Mouse (Mus musculus): ENCODE results near the gene Akap3. TPM values are rescaled to one million over a fixed set of nuclear protein-coding genes. Genes with fewer than 3 reads are reported as not detected.

The Akap3 gene
- total RNA-seq (2021) = under 1 TPM; 0.12 to 0.30 TPM

DNA sequence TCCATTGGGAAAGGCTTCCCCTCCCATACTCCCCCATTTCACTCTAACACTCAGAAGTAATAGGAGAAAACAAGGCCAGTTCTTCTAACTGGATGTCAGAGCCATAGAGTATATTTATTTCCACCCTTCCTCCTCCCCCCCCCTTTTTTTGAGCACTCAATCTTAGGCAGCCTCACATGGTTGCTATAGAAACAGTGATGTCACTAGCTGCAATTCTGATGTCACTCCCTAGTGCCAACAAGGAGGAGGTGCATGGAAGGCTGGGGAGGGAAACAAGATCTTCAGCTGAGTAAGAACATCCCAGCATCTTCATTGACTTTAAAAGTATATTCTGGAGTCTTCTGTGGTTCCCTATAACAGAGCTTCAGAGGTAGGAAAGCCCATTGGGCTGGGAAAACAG is at the start of gene Akap3:
Akap3 (plus strand) TSS at position 218 of the 400 bp plus-strand sequence.
- no peak for DNase-seq
- intact Hi-C loops (cut with DNase I) = no loop called here

DNA sequence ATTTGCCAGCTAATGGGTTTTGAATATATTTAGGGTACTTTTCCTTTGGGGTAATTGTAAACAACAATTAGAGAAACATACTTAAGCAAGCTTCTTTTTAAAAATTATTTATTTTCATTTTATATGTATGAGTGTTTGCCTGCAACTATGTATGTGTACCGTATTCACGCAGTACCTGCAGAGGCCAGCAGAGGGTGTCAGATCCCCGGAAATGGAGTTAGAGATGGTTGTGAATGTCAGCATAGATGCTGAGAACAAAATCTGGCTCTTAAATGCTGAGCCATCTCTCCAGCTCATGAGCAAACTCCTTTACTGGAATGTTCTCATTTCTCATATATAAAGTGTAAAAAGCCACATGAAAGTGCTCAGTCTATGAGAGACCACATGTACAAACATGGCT is 46.1 kb upstream of the Akap3 start:
- intact Hi-C loops (cut with DNase I) = no loop called here
- DNase-seq = no peak

DNA sequence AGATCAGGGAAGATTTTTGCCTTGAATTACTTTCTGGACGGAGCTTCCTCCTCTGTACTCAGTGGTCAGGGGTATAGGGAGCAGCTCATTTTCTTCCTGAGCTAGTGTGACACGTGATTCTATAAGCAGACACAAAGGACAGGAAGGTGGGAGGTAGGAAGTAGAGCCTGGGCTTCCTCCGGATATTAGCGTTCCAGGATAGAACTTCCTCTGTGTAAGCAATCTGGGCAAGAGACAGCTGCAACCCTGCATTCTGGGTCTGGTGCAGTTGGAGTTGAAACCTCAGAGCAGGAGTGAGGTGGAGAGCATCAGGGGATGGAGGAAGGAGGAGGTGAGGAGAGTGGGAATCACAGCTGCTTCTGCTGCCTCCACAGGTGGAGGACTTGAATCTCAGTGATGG is 44.8 kb upstream of the Akap3 start:
- DNase-seq = no peak
- intact Hi-C loops (cut with DNase I) = no loop called here

DNA sequence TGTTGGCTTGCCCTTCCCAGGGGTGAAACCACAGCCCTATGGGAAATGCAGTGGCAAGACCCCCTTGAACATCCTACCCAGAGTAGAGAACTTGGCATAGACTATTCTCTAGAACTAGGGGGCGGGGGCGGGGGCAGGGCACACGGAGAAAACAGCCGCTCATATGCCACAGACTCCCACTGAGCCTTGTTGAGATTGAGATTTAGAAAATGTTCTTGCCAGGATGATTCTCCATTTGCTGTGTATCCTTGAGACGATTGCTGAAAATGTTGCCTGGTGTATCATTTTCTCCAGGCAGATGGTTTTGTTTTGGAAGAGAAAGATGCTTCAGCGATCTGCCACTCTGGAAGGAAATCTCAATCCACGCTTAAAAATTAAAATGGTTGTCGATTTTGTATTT is 44.3 kb upstream of the Akap3 start:
- no peak for DNase-seq
- intact Hi-C loops (cut with DNase I) = no loop called here

DNA sequence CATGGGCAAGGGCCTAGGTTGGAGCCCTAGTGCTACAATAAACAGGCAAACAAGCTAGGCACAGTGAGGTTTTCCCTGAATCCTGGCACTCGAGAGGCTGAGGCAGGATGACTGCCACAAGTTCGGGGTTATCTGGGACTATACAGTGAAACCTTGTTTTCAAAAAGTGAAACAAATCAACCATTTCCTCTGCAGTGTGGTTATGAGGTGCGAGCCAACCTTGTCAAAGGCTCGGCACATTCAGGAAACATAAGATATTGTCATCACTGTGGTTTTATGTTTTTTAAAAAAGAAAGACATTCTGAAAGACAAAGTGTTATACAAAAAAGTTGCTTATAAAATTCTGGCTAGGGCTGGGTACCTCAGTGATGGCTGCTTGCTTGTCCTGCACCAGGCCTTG is 41.4 kb upstream of the Akap3 start:
- no peak for DNase-seq
- intact Hi-C loops (cut with DNase I) = no loop called here

DNA sequence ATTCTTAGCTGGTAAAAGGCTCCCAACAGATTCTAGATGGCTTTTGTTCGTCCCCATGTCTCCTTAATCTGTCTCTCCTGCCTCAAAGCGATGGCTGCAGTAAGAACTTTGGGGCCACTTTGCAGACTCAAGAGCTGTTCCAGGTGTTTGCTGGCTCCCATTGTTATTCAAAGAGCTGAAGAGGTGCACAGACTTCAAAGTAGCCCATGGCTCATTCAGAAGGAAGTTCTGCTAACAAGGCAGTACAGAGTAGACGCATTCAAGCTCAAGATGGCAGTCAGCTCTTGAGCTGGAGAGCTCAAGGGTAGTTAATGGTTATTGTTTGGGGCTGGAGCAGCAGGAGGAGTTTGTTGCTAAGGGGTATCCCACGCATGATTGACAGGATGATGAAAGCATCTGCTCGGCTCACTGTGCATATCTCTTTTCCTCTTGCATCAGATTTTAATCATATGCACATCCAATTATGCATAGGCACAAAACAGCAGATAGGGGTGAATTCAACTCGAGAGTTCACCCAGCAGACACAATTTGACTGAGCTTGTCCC is 37.6 kb upstream of the Akap3 start:
- intact Hi-C loops (cut with DNase I) = no loop called here

DNA sequence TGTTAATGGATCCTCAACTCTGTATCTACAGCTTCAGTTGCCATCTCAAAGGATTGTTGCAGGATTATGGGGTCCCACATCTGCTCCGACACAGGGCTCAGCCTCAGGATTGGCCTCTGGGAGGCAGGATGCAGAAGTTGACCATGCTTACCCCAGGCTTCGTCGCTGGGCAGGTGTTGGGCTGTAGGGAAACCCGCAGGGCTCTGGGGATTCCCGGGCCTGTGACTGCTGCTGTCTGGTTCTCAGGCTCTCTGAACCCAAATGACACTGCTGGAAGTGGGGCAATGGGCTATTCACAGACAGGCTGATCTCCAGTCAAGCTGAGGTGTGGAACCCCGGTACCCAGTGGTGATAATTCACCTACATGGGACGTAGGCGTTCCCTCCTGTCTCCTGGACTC is 36.6 kb upstream of the Akap3 start:
- intact Hi-C loops (cut with DNase I) = no loop called here
- no peak for DNase-seq

More for the DNA sequence above, 37.6 kb upstream of the Akap3 start:
- DNase-seq = no peak

DNA sequence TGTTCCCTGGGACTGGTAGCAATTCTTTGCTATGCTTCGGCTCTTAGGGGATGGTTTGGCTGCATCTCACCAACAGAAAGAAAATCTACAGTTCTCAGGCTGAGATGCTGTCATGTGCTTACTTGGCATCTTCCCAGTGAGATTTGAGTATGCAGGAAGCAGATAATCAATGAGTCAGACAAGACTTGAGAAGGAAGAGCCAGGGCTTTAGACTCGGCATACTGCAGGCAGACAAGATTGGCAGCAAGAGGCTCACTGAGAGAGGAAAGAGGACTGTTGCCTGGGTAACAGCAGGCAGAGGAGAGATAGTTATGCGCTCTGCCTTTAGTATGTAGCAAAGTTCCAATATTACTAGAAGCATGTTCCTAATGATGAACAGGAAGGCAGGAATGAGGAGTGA is 29.8 kb upstream of the Akap3 start:
- intact Hi-C loops (cut with DNase I) = no loop called here
- no peak for DNase-seq

DNA sequence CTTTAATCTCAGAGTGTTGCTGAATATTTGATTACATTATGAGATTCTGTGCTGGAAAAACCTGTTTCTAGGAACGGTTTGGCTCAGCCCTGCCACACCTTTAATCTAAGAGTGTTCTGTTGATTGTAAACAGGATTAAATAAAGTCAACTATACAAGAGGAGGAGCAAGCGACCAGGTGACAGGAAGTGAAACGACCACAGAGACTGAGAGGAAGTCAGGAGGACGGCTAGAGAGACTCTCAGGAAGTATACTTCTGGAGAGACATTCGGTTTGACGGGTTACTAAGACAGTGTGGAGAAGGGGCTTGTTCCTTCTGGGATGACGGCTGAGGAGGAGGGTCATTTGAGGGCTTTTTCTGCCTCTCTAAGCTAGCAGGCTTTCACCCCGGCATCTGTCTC is 16.3 kb upstream of the Akap3 start:
- intact Hi-C loops (cut with DNase I) = no loop called here

DNA sequence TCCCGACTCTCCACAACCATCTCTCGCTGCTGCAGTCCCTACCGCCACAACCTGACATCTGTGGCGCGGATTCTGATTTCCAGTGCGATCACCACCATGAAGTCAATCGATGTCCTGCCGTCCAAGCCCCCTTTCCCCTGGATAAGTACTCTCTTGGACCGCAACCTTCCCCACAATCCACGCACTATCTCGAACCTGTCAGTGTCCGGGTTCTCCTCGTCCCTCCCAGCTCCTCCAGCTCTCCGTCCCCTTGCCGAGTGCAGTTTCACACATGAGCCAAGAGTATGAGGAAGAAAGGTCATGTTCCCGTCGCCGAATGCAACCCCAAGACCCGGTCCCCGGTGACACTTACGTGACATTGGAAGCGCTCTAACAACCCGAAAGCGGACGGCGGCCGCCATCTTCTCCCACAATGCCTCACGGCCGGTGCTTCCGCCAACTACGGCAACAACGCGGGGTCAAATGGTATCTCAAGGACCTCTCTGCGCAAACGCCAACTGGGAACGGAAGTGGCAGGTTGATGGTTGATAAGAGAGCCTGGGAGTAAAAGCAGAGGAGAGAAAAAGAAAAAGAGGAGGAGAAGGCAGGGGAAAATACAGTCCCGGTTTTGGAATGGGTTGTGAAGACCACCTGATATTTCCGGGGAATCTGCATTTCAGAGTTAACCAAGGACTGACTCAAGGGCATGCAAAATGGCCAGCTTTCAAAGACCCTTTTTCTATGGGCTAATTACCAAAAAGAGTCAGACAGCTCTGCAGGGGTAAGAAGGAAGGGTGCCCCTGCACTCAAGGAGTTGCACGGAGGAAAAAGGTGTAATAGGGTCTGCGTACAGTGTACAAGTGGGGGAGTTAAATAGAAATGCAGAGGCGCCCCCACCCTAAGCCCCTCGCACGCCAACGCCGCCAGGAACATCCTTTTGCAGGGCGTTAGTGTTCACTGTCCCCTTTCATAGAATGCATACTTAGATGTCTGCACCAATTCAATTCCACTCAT is 3.9 kb upstream of the Akap3 start, which contains the start of gene Ndufa9:
Ndufa9 (minus strand) TSS at position 425 of the 993 bp plus-strand sequence.
- intact Hi-C loops (cut with DNase I) = no loop called here
- peak; percentile 95 for DNase-seq

More for the DNA sequence above, 16.3 kb upstream of the Akap3 start:
- no peak for DNase-seq

DNA sequence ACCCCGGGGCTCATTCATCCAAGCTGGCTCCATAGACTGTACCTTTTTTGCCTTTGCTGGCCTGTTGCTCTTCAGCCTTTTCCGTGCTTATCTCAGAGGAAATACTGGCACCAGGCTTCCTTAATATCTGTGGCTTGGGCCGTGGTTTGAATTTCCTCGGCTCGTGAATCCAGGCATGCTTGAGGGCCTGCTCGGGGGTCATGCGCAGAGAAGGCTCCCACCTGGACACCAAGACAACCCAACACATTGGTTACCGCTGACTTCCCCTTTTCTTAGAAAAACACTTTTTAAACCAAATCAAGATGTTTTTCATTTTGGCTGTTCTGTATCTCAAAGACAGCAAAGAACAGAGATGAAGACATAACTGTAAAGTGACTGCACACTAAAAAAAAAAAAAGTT is 24.2 kb downstream of the Akap3 start:
- intact Hi-C loops (cut with DNase I) = no loop called here
- DNase-seq = no peak

DNA sequence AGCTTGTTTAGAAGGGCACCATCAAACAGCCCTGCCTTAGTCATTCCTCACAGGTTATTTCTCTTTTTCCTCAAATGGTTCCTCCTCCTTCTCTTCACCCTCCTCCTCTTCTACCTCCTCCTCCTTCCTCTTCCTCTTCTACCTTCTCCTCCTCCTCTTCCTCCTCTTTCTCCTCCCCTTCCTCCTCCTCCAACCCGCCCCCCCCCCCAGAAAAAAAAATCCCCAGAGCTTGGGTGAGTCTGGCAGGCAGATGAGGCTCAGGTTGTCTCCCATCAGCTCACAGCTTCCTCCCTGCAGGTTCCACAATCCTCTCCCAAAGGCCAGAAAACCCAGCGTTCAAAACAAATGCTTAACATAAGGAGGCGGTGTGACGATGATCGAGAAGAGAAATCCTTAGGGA is 54.5 kb downstream of the Akap3 start:
- intact Hi-C loops (cut with DNase I) = no loop called here
- no peak for DNase-seq

DNA sequence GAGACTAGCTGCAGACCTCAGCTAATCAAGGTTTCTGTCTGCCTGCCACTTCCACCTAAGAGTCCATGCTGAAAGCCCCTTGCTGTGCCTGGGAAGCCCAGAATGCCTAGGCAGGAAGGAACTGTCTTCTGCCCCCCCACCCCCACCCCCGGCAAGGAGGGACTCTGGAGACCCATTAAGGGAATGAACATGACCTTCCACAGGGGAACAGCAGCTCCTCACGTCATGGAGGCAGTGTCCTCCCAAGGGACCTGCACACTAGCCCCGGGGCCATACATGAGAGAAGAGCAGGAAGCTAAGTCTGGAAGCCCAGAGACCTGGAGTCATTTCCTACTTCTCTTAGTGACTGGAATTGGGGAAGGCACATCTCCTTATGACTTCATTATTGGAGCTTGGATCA is 55.0 kb downstream of the Akap3 start:
- no peak for DNase-seq
- intact Hi-C loops (cut with DNase I) = no loop called here

DNA sequence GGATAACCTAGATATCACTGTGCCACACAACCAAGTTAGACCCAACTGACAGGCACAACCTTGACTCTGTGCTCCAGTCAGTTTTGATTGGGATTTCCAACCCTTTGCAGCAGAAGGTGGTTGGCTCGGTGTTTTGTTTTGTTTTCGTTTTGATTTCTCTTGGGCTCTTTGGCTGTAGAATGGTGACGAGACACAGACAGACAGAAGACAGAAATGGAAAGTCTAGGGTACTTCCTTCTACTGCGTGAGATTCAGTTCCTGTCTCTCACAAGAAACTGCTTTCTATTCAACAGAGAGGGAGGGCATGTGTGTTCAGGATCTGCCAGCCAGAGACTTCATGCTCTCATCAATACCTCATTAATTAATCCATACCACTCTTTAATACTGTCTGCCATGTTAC is 57.8 kb downstream of the Akap3 start:
- DNase-seq = no peak
- intact Hi-C loops (cut with DNase I) = no loop called here

DNA sequence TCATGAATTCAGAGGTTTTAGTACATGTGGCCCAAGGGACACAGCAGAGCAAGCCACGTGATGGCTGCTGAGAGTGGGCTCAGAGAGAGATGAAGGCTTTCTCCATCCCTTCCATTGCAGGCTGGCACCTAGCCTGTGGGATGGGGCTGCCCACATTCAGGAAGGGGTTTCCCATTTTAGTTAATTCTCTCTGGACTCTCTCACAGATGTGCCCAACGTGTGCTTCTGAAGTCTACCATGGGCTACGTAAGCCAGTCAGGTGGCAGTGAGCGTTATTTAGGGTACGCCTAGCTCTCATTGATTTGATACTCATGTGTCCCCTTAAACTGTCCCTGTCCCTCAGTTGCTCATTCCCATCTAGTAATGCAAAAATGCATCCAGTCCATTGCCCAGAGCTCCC is 62.0 kb downstream of the Akap3 start:
- DNase-seq = no peak
- intact Hi-C loops (cut with DNase I) = no loop called here

DNA sequence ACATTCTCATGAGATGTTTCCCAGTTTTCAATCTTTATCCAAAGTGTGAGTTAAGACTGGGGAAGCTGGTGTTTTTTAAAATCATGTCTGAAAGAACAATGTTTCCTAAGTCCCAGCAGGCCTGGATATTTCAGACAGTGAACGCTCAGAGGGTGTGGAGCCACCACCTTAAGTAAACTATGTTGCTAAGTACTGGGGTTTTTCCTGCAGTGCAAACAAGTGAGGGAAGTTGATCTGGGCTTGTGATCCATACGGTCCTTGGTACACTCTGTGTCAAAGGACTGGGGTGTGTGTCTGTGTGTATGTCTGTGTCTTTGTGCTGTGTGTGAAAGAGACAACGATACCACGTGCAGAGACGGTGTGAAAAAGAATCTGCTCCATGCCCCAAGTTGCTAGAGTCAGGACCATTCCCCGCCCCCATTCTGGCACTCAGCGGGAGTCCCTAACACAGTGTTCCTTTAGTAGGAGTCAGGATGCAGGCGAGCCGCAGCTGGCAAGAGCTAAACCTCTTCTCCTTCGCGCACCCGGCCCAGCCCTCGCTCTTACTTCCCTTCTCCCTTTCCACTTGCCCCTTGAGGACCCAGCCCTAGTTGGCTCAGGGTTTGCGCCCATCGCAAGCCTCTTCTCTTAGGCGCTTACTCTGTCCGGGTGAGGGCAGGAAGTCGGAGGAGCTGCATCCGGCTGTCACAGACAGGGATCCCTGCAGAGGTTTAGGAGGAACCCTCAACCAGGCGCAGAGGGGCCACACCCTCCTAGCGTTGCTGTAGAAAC is 68.4 kb downstream of the Akap3 start, which contains the start of gene Dyrk4:
Dyrk4 (minus strand) TSS at position 729 of the 771 bp plus-strand sequence.
- DNase-seq = no peak
- intact Hi-C loops (cut with DNase I) = no loop called here

Other genes starting within 250 kb of the Akap3 start
- 10 to 100 TPM in 1 of 2 experiments, 1 to 10 TPM in 1; 7.8 to 10.1 TPM for gene Kcna1, start 206.7 kb upstream of the Akap3 start, total RNA-seq (2021)
- 10 to 100 TPM; 59.1 to 60.9 TPM for gene Kcna6, start 112.4 kb upstream of the Akap3 start, total RNA-seq (2021)
- gene Ndufa9, start 4.0 kb upstream of the Akap3 start, total RNA-seq (2021) = 100 to 1,000 TPM; 119 to 121 TPM
- not detected for gene Dyrk4, start 68.7 kb downstream of the Akap3 start, total RNA-seq (2021)
- gene Rad51ap1, start 86.5 kb downstream of the Akap3 start, total RNA-seq (2021) = 1 to 10 TPM; 6.8 to 8.1 TPM
- gene D6Wsu163e, start 86.9 kb downstream of the Akap3 start, total RNA-seq (2021) = 10 to 100 TPM; 44.1 to 55.6 TPM
- gene Fgf6, start 162.5 kb downstream of the Akap3 start, total RNA-seq (2021) = not detected
- gene Fgf23, start 219.8 kb downstream of the Akap3 start, total RNA-seq (2021) = under 1 TPM; 0.38 to 0.54 TPM